Mouse (Mus musculus): ENCODE results near the gene Chchd1. TPM values are rescaled to one million over a fixed set of nuclear protein-coding genes. Genes with fewer than 3 reads are reported as not detected.
A peak's percentile ranks its signal among the peaks of the same experiment; 100 is the strongest.

Chchd1 gene
- polyA plus RNA-seq, 1 experiment from 2014 or later = 218 TPM

DNA sequence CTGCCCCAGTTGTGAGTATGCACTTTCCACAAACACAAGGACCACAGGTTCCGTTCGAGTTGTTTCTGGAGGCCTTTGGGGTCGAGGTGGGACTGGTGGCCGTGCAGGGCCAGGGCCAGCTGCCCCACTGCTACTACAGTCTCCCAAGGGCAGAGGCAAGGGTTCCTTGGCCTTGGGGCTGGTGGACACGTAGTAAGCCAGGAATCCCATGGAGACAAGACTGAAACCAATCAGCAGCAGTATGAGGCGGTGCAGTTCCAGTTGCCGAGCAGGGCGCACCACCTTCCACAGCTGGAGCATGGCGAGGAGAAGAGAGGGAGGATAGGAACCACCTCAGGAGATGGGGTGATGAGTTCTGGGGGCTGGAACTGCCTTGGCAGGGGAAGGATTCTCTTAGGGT is 27.1 kb downstream of the Chchd1 start:
- peaks cover 24% of the 10 kb centered on the region for H3K4me1 ChIP-seq (replicated peaks)
- no peak overlapping the region for H3K27ac ChIP-seq
- ATAC-seq (replicated peaks; ENCODE audit: insufficient number of reproducible peaks, insufficient read depth, low FRiP score, low read depth) = no peak
- WGBS = 84% methylated on average over 9 of the region's 9 CpGs
- no peaks in the 10 kb centered on the region for H3K27me3 ChIP-seq
- peaks cover 40% of the 10 kb centered on the region for H3K36me3 ChIP-seq
- H3K4me3 ChIP-seq = no peak overlapping the region
- no peaks in the 10 kb centered on the region for H3K9me3 ChIP-seq (replicated peaks)
- H3K4me2 ChIP-seq = no peak overlapping the region
- no peak overlapping the region for H3K9ac ChIP-seq

GRCm38 (mm10) chr14:20730853-20731602 is 28.2 kb downstream of the Chchd1 start:
- 79% methylated on average over 9 of the region's 9 CpGs for WGBS
- H3K36me3 ChIP-seq = peaks cover 41% of the 10 kb centered on the region
- no peak overlapping the region for H3K4me2 ChIP-seq
- peaks cover 25% of the 10 kb centered on the region for H3K4me1 ChIP-seq (replicated peaks)
- no peak overlapping the region for H3K27ac ChIP-seq
- H3K9ac ChIP-seq = no peak overlapping the region
- ATAC-seq (replicated peaks; ENCODE audit: insufficient number of reproducible peaks, insufficient read depth, low FRiP score, low read depth) = no peak
- no peaks in the 10 kb centered on the region for H3K9me3 ChIP-seq (replicated peaks)
- H3K4me3 ChIP-seq = no peak overlapping the region
- H3K27me3 ChIP-seq = no peaks in the 10 kb centered on the region

DNA sequence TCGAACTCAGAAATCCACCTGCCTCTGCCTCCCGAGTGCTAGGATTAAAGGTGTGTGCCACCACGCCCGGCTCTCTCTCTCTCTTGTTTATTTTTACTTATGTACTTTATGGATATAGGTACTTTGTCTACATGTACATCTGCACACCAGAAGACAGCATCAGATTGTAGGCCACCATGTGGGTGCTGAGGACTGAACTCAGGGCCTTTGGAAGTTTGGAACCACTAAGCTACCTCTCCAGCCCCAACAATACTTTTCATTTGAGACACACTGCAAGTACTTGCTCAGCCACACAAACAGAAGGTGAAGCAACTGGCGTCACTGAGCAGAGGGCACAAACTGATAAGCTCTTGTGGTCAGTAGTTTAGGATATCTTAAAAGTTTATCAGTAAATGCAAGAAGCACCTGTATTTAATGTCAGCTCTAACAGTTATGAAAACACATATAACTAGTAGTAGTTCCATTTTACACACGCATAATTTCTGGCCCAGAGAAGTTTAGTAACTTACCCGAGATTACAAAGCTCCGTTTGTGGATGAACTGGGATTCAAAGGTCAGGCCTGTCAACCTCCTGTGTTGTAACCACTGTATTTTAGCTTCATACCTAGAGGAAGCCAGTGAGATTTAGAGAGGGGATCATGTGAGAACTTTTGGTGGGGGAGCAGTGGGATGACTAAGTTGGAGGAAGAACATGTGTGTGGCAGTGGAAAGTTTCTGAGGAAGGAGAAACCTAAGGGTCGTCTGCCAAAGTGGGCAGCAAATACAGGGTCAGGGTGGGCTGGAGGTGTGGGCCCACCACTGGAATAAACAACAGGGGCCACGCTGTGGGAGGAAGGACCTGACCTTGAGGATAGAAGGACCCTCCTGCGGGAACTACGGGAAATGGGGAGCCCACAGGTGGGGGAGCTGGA is 30.5 kb downstream of the Chchd1 start:
- Histone ChIP-seq H3K4me1 (replicated peaks) (peaks cover 41% of the 10 kb centered on the region), H3K36me3 (peaks cover 41% of the 10 kb centered on the region)
- WGBS = 40% methylated on average over 12 of the region's 12 CpGs

GRCm38 (mm10) chr14:20733952-20734774 is 31.4 kb downstream of the Chchd1 start, which contains the start of gene Ndst2:
TSS of gene Ndst2 (minus strand) at chr14:20734562.
- no peaks in the 10 kb centered on the region for H3K27me3 ChIP-seq
- H3K9ac ChIP-seq = peak within 1 kb of the TSS; percentile 82
- under 1% methylated on average over 76 of the region's 81 CpGs for WGBS
- peak within 1 kb of the TSS; percentile 93 for H3K27ac ChIP-seq
- no peaks in the 10 kb centered on the region for H3K9me3 ChIP-seq (replicated peaks)
- peaks cover 41% of the 10 kb centered on the region for H3K4me1 ChIP-seq (replicated peaks)
- peak within 1 kb of the TSS; percentile 85 for H3K4me2 ChIP-seq
- H3K4me3 ChIP-seq = peak within 1 kb of the TSS; percentile 73
- peak; percentile 97 for ATAC-seq (replicated peaks; ENCODE audit: insufficient number of reproducible peaks, insufficient read depth, low FRiP score, low read depth)
- H3K36me3 ChIP-seq = peaks cover 41% of the 10 kb centered on the region

More for the DNA sequence above, 30.5 kb downstream of the Chchd1 start:
- Histone ChIP-seq H3K4me2 (peak overlapping the region; percentile 85), H3K27ac (peak overlapping the region; percentile 93), H3K9me3 (replicated peaks) (no peaks in the 10 kb centered on the region), H3K9ac (peak overlapping the region; percentile 82), H3K27me3 (no peaks in the 10 kb centered on the region), H3K4me3 (peak overlapping the region; percentile 73)
- ATAC-seq (replicated peaks; ENCODE audit: insufficient number of reproducible peaks, insufficient read depth, low FRiP score, low read depth) = no peak

- Histone ChIP-seq H3K4me1 (replicated peaks) (peaks cover 41% of the 10 kb centered on the region), H3K9ac (0 out of 2 replicates have a peak overlapping the region, but pooled peaks have one; percentile 33), H3K4me3 (no peak overlapping the region), H3K27me3 (no peaks in the 10 kb centered on the region), H3K36me3 (peaks cover 40% of the 10 kb centered on the region), H3K4me2 (peak overlapping the region; percentile 85; the same call in 1 of the 2 replicates), H3K9me3 (replicated peaks) (no peaks in the 10 kb centered on the region), H3K27ac (peak overlapping the region; percentile 93)
- ATAC-seq (replicated peaks; ENCODE audit: insufficient number of reproducible peaks, insufficient read depth, low FRiP score, low read depth) = no peak
- WGBS = 53% methylated on average over 2 of the region's 2 CpGs
Observed at GRCm38 (mm10) chr14:20735052-20735451, 32.2 kb downstream of the Chchd1 start.

DNA sequence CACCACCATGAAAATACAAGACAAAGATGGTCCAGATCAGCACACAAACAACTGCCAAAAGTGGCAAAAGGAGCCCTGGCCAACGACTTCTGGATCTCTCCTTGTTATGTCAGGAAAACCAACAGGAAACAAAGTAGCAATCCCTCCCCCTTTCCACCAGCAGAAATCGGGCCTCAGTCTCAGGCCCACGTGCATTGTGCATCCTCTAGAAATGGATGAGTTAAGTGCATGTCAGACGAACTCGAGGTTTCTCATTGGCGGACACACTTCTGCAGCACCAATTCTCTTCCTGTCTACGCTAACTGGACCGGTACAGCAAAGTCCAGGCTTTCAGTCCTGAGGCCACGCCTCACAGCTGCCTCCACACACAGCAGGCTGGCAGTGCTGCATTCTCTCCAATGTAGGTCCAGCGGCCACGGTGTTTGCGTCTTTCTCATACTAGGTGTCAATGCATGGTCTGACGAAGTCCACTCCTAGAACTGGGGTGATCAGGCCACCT is 33.1 kb downstream of the Chchd1 start:
- no peak overlapping the region for H3K4me2 ChIP-seq
- H3K27me3 ChIP-seq = no peaks in the 10 kb centered on the region
- 75% methylated on average over 13 of the region's 13 CpGs for WGBS
- no peaks in the 10 kb centered on the region for H3K9me3 ChIP-seq (replicated peaks)
- H3K36me3 ChIP-seq = peaks cover 43% of the 10 kb centered on the region
- H3K4me1 ChIP-seq (replicated peaks) = peaks cover 41% of the 10 kb centered on the region
- no peak overlapping the region for H3K9ac ChIP-seq
- H3K4me3 ChIP-seq = no peak overlapping the region
- peak overlapping the region; percentile 93 for H3K27ac ChIP-seq
- ATAC-seq (replicated peaks; ENCODE audit: insufficient number of reproducible peaks, insufficient read depth, low FRiP score, low read depth) = no peak

DNA sequence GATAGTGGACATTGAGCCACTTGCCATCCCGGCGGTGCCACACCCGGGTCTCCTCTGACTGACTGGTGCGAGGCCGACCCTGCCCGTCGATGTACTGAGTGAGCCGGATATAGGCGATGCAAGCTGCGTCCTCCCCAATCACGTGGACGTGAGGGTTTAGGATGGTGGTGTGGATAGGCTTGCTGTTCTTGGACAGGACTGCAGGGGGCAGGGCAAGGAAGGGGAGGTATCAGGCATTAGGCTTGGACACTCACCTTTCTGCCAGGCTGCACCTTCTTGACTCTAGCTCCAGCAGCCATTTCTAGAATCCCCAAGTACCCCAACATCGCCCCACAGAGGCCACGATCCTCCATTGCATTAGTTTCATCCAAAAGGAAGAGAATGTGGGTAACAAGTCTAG is 34.5 kb downstream of the Chchd1 start:
- Histone ChIP-seq H3K4me2 (no peak overlapping the region), H3K9me3 (replicated peaks) (no peaks in the 10 kb centered on the region), H3K27ac (peak overlapping the region; percentile 62), H3K9ac (no peak overlapping the region), H3K36me3 (peaks cover 43% of the 10 kb centered on the region), H3K4me3 (no peak overlapping the region), H3K4me1 (replicated peaks) (peaks cover 35% of the 10 kb centered on the region), H3K27me3 (no peaks in the 10 kb centered on the region)
- WGBS = 27% methylated on average over 14 of the region's 14 CpGs
- no peak for ATAC-seq (replicated peaks; ENCODE audit: insufficient number of reproducible peaks, insufficient read depth, low FRiP score, low read depth)

DNA sequence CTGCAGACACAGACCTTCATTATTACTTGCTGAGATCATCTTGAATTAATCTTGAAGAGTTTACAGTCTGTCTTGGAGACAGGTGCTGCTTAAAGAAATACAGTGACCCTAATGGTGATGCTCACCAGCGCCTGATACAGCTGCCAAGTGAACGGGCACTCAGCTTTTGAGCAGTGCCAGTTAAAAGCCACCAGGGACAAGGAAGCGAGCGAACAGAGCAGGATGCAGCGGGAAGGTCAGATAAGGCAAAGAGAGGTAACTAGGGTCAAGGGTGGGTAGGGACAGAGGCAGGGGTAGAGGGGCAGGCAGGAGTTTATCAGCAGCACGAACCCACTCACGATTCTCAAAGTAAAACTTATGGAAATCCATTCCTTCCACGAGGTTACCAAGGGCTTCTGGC is 35.7 kb downstream of the Chchd1 start:
- 68% methylated on average over 8 of the region's 8 CpGs for WGBS
- H3K27ac ChIP-seq = no peak overlapping the region
- H3K9me3 ChIP-seq (replicated peaks) = no peaks in the 10 kb centered on the region
- no peak for ATAC-seq (replicated peaks; ENCODE audit: insufficient number of reproducible peaks, insufficient read depth, low FRiP score, low read depth)
- H3K4me2 ChIP-seq = no peak overlapping the region
- H3K4me3 ChIP-seq = no peak overlapping the region
- no peaks in the 10 kb centered on the region for H3K27me3 ChIP-seq
- peaks cover 44% of the 10 kb centered on the region for H3K36me3 ChIP-seq
- H3K4me1 ChIP-seq (replicated peaks) = peaks cover 30% of the 10 kb centered on the region
- H3K9ac ChIP-seq = no peak overlapping the region

DNA sequence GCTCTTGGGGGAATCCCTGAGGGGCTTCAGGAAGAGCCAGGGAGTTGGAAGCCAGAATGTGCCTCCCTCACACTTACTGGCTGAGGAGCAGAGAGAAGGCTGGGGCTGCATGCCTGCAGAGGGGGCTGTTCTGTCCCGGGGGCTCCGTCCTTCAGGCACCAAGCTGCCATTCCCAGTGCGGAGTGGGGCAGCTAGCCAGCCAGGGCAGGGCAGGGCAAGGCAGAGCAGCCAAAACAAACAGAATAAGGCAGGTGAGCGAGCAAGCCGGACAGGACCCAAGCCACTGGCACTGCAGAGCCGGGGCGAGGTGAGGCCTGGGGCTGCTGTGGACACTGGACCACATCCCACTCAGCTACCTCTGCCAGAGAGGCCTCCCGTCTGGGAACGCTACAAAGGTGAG is 38.5 kb downstream of the Chchd1 start:
- no peaks in the 10 kb centered on the region for H3K9me3 ChIP-seq (replicated peaks)
- H3K9ac ChIP-seq = no peak overlapping the region
- no peak for ATAC-seq (replicated peaks; ENCODE audit: insufficient number of reproducible peaks, insufficient read depth, low FRiP score, low read depth)
- peaks cover 64% of the 10 kb centered on the region for H3K36me3 ChIP-seq
- H3K27ac ChIP-seq = no peak overlapping the region
- H3K27me3 ChIP-seq = no peaks in the 10 kb centered on the region
- no peak overlapping the region for H3K4me2 ChIP-seq
- no peak overlapping the region for H3K4me3 ChIP-seq
- peaks cover 13% of the 10 kb centered on the region for H3K4me1 ChIP-seq (replicated peaks)
- 78% methylated on average over 9 of the region's 9 CpGs for WGBS

DNA sequence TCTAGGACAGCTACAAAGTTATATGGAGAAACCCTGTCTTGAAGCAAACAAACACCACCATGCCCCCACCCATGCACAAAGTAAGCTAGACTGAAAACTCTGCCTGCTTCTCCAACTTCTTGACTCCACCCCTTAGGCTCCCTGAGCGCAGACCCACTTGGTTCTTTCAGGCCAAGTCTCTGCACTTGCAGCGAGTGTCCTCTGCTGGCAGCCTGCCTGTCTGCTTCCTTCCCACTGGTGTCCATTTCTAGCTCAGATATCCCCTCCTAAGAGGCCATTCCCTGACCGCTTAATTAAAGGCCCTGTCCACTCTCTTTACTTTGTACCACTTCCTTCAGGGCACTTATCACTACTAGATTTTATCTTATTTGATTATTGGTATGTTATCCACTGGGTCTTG is 40.8 kb downstream of the Chchd1 start:
- Histone ChIP-seq H3K4me1 (replicated peaks) (peaks cover 12% of the 10 kb centered on the region), H3K4me2 (no peak overlapping the region), H3K9ac (no peak overlapping the region), H3K9me3 (replicated peaks) (no peaks in the 10 kb centered on the region), H3K27ac (no peak overlapping the region), H3K36me3 (peaks cover 54% of the 10 kb centered on the region), H3K4me3 (no peak overlapping the region), H3K27me3 (no peaks in the 10 kb centered on the region)
- 57% methylated on average over 3 of the region's 3 CpGs for WGBS
- no peak for ATAC-seq (replicated peaks; ENCODE audit: insufficient number of reproducible peaks, insufficient read depth, low FRiP score, low read depth)
